Mouse (Mus musculus) left cerebral cortex, postnatal 4 days (tissue): ENCODE measurements around the gene Txndc16. TPM values are rescaled to one million over a fixed set of nuclear protein-coding genes. Genes with fewer than 3 reads are reported as not detected.

Experiments
- DNase-seq: peaks from one replicate; pipeline ENCODE4 v3.0.0-alpha.2; 2022
- intact Hi-C: fragments of 180-260 bp; cut with DNase I; formaldehyde crosslinking; loops from one replicate; pipeline ENCODE4 v1.15.1; 2025
- total RNA-seq, 2 experiments: library from RNA; stranded (reverse); gene quantifications; 2 replicates each; pipeline ENCODE4 v1.2.3; 2021

Gene Txndc16
- total RNA-seq: 10 to 100 TPM; 53.6 to 58.4 TPM

- DNase-seq: peak; percentile 92
- intact Hi-C loops: no loop called here
Measured at GRCm38 (mm10) chr14:45220090-45220956, at the start of gene Txndc16. TSS of gene Txndc16 (minus strand) at chr14:45220328.

GRCm38 (mm10) chr14:45263831-45264592 is 43.9 kb upstream of the Txndc16 start:
- intact Hi-C loops: no loop called here
- DNase-seq: no peak

GRCm38 (mm10) chr14:45251548-45252076 is 31.5 kb upstream of the Txndc16 start:
- intact Hi-C loops: no loop called here
- no peak for DNase-seq

- intact Hi-C loops: no loop called here
- no peak for DNase-seq
Measured at GRCm38 (mm10) chr14:45241613-45242012, 21.5 kb upstream of the Txndc16 start.

GRCm38 (mm10) chr14:45239042-45239441 is 18.9 kb upstream of the Txndc16 start:
- intact Hi-C loops: no loop called here
- DNase-seq: no peak

- DNase-seq: no peak
- intact Hi-C loops: no loop called here
Measured at GRCm38 (mm10) chr14:45220957-45221630, 966 bp upstream of the Txndc16 start.

- peak; percentile 99 for DNase-seq
- intact Hi-C loops: no loop called here
Measured at GRCm38 (mm10) chr14:45219281-45220089, 643 bp downstream of the Txndc16 start, which contains the start of gene Gpr137c. TSS of gene Gpr137c (plus strand) at chr14:45219717.

- intact Hi-C loops: no loop called here
Measured at GRCm38 (mm10) chr14:45217693-45218092, 2.4 kb downstream of the Txndc16 start.

GRCm38 (mm10) chr14:45216711-45217340 is 3.3 kb downstream of the Txndc16 start:
- no peak for DNase-seq
- intact Hi-C loops: no loop called here

More at GRCm38 (mm10) chr14:45217693-45218092, 2.4 kb downstream of the Txndc16 start:
- no peak for DNase-seq

GRCm38 (mm10) chr14:45211431-45211830 is 8.7 kb downstream of the Txndc16 start:
- intact Hi-C loops: no loop called here
- DNase-seq: no peak

GRCm38 (mm10) chr14:45210683-45211082 is 9.4 kb downstream of the Txndc16 start:
- intact Hi-C loops: no loop called here
- no peak for DNase-seq

GRCm38 (mm10) chr14:45200607-45201006 is 19.5 kb downstream of the Txndc16 start:
- no peak for DNase-seq
- intact Hi-C loops: no loop called here

GRCm38 (mm10) chr14:45190999-45191398 is 29.1 kb downstream of the Txndc16 start:
- intact Hi-C loops: no loop called here
- DNase-seq: no peak

GRCm38 (mm10) chr14:45181611-45182010 is 38.5 kb downstream of the Txndc16 start:
- intact Hi-C loops: no loop called here
- DNase-seq: no peak

- no peak for DNase-seq
- intact Hi-C loops: no loop called here
Measured at GRCm38 (mm10) chr14:45179606-45180005, 40.5 kb downstream of the Txndc16 start.

GRCm38 (mm10) chr14:45179186-45179585 is 40.9 kb downstream of the Txndc16 start:
- no peak for DNase-seq
- intact Hi-C loops: no loop called here

- intact Hi-C loops: no loop called here
- DNase-seq: no peak
Measured at GRCm38 (mm10) chr14:45175012-45175740, 45.0 kb downstream of the Txndc16 start.

GRCm38 (mm10) chr14:45172260-45172659 is 47.9 kb downstream of the Txndc16 start:
- DNase-seq: no peak
- intact Hi-C loops: no loop called here

GRCm38 (mm10) chr14:45167366-45167765 is 52.8 kb downstream of the Txndc16 start:
- DNase-seq: no peak
- intact Hi-C loops: no loop called here
